ENCODE assay signal across 9 mouse cellular contexts in genomic region chr17:28936622-28937345, GRCm38 (mm10). TPM values are rescaled to one million over a fixed set of nuclear protein-coding genes. Genes with fewer than 3 reads are reported as not detected.
DNase-seq lines count a peak whose midpoint lies in the region.
"Had no signal": no experiment of that assay in that cellular context is flagged by ENCODE, and none has a peak within 500 bp of the region (broad histone marks: within the 10 kb centered on the region; RNA-seq: fewer than 3 reads in every experiment).

No protein-coding gene starts in this region.

- intact Hi-C loops in left cerebral cortex, postnatal 25 days (cut with DNase I), result no loop called here

- DNase-seq in gastrocnemius, postnatal 10 days, result peak; percentile 78
- no peak for DNase-seq in gastrocnemius, adult 8-10 months (ENCODE audit: low spot score in 2 of 2)
- peak; percentile 57 for DNase-seq in right cerebral cortex, postnatal 14 days
- DNase-seq in right cerebral cortex, adult 2 months (ENCODE audit: low spot score in 2 of 2), result no peak
- peak; percentile 86 to 91 for DNase-seq in kidney, postnatal 36 days
- peak; percentile 22 to 67 for DNase-seq in spleen, adult 18-20 months
- DNase-seq in urinary bladder, postnatal 25 days (ENCODE audit: low spot score), result no peak
- no peak for DNase-seq in left cerebral cortex, postnatal 25 days (ENCODE audit: low spot score in 2 of 2)

RNA-seq across cellular contexts. Expression of gene Pxt1, which starts 6.9 kb away (rescaled TPM):
- not detected for total RNA-seq in gastrocnemius, postnatal 10 days (2021)
- total RNA-seq in gastrocnemius, adult 8-10 months (2022), result not detected
- not detected for total RNA-seq in left cerebral cortex, postnatal 25 days (2021)
- total RNA-seq: gastrocnemius, postnatal 36 days had no signal

RNA-seq across cellular contexts. Expression of gene Kctd20, which starts 15.0 kb away (rescaled TPM):
- 10 to 100 TPM; 35.9 to 42.8 TPM for total RNA-seq in gastrocnemius, postnatal 10 days (2021)
- 10 to 100 TPM; 27.0 to 38.6 (median 28.7) TPM for total RNA-seq in gastrocnemius, adult 8-10 months (2022)
- total RNA-seq in left cerebral cortex, postnatal 25 days (2021), result 10 to 100 TPM; 74.0 to 77.4 TPM

RNA-seq across cellular contexts. Expression of gene 4930539E08Rik, which starts 21.7 kb away (rescaled TPM):
- under 1 TPM in 1 of 2 experiments, not detected in 1; 0.09 TPM for total RNA-seq in gastrocnemius, postnatal 10 days (2021)
- not detected for total RNA-seq in gastrocnemius, adult 8-10 months (2022)
- total RNA-seq in left cerebral cortex, postnatal 25 days (2021), result 10 to 100 TPM in 1 of 2 experiments, 1 to 10 TPM in 1; 9.5 to 11.4 TPM
- total RNA-seq: gastrocnemius, postnatal 36 days had no signal

Comparison
In these comparisons a context has a peak if more than half of its experiments do, and no peak if none do; other contexts are left out.
1. DNase-seq: peak in gastrocnemius, postnatal 10 days (single experiment), right cerebral cortex, postnatal 14 days (single experiment), kidney, postnatal 36 days (2 of 2) and spleen, adult 18-20 months (2 of 2); none in gastrocnemius, adult 8-10 months (0 of 2), right cerebral cortex, adult 2 months (0 of 2), urinary bladder, postnatal 25 days (single experiment) and left cerebral cortex, postnatal 25 days (0 of 2).
2. RNA of gene 4930539E08Rik, which starts 21.7 kb away (total RNA-seq): 9.5 to 11.4 TPM in left cerebral cortex, postnatal 25 days; 0.09 TPM in gastrocnemius, postnatal 10 days and not detected in gastrocnemius, adult 8-10 months; every median in the first group is over 4 times any median in the second.